Mouse (Mus musculus) adrenal gland, postnatal 14 days (tissue): ENCODE measurements around the gene C1rb. TPM values are rescaled to one million over a fixed set of nuclear protein-coding genes. Genes with fewer than 3 reads are reported as not detected.
"Not testable (repeated sequence)": the region's sequence is repeated elsewhere in the genome, so short reads cannot be mapped to it uniquely, and the experiment has no call there.

Experiments
- DNase-seq: peaks from one replicate; pipeline ENCODE4 v3.0.0; 2021; ENCODE audit warnings: mixed read lengths
- long read RNA-seq, 2 experiments: library from polyadenylated mRNA; stranded (forward); transcript quantifications; one replicate each; pipeline ENCODE4 v2.0.0; 2021
- total RNA-seq: library from RNA; stranded (reverse); gene quantifications from 2 replicates; pipeline ENCODE4 v1.2.3, GENCODE M21; 2021

Gene C1rb
- total RNA-seq, result 3.1 and 6.0 TPM in 2 replicates
- long read RNA-seq, experiment 1, partial matches to known transcripts, result 1 of 3 reads
- long read RNA-seq, experiment 1, other reads (novel, unspliced or antisense), result 1 of 3 reads
- long read RNA-seq, experiment 2, result 0 reads

GRCm38 (mm10) chr6:124570026-124570425 is at the start of gene C1rb:
Gene C1rb, plus strand, starts transcription at chr6:124570294.
- peak; percentile 85 for DNase-seq

GRCm38 (mm10) chr6:124522082-124522481 is 48.0 kb upstream of the C1rb start:
- DNase-seq, result peak; percentile 46

GRCm38 (mm10) chr6:124527881-124528280 is 42.2 kb upstream of the C1rb start:
- DNase-seq, result no peak

GRCm38 (mm10) chr6:124531077-124531476 is 39.0 kb upstream of the C1rb start:
- DNase-seq, result no peak

GRCm38 (mm10) chr6:124536125-124536829 is 33.8 kb upstream of the C1rb start:
- DNase-seq, result not testable (repeated sequence)

GRCm38 (mm10) chr6:124541176-124541575 is 28.9 kb upstream of the C1rb start:
- not testable (repeated sequence) for DNase-seq

- DNase-seq, result peak; percentile 72
Observed at GRCm38 (mm10) chr6:124542284-124542683, 27.8 kb upstream of the C1rb start, which contains the start of gene C1s1. Gene C1s1, minus strand, starts transcription at chr6:124542359.

- peak; percentile 52 for DNase-seq
Observed at GRCm38 (mm10) chr6:124544466-124544865, 25.6 kb upstream of the C1rb start.

- no peak for DNase-seq
Observed at GRCm38 (mm10) chr6:124545425-124545824, 24.7 kb upstream of the C1rb start.

- not testable (repeated sequence) for DNase-seq
Observed at GRCm38 (mm10) chr6:124547979-124548378, 22.1 kb upstream of the C1rb start.

GRCm38 (mm10) chr6:124549023-124549550 is 21.0 kb upstream of the C1rb start:
- no peak for DNase-seq

- no peak for DNase-seq
Observed at GRCm38 (mm10) chr6:124552766-124553165, 17.3 kb upstream of the C1rb start.

GRCm38 (mm10) chr6:124555956-124556355 is 14.1 kb upstream of the C1rb start:
- DNase-seq, result not testable (repeated sequence)

GRCm38 (mm10) chr6:124561156-124561555 is 8.9 kb upstream of the C1rb start:
- not testable (repeated sequence) for DNase-seq

- peak; percentile 13 for DNase-seq
Observed at GRCm38 (mm10) chr6:124561611-124562010, 8.5 kb upstream of the C1rb start.

- DNase-seq, result not testable (repeated sequence)
Observed at GRCm38 (mm10) chr6:124575155-124575678, 5.1 kb downstream of the C1rb start.

GRCm38 (mm10) chr6:124580155-124580554 is 10.1 kb downstream of the C1rb start:
- peak; percentile 72 for DNase-seq

GRCm38 (mm10) chr6:124582231-124582630 is 12.1 kb downstream of the C1rb start:
- DNase-seq, result peak; percentile 11

- DNase-seq, result peak; percentile 16
Observed at GRCm38 (mm10) chr6:124584935-124585334, 14.8 kb downstream of the C1rb start.

GRCm38 (mm10) chr6:124585761-124586160 is 15.7 kb downstream of the C1rb start:
- DNase-seq, result peak; percentile 90

- no peak for DNase-seq
Observed at GRCm38 (mm10) chr6:124586266-124586665, 16.2 kb downstream of the C1rb start.

- peak; percentile 24 for DNase-seq
Observed at GRCm38 (mm10) chr6:124588771-124589170, 18.7 kb downstream of the C1rb start.

GRCm38 (mm10) chr6:124592186-124592700 is 22.1 kb downstream of the C1rb start:
- DNase-seq, result peak; percentile 76
